Mouse (Mus musculus): ENCODE measurements around the gene Urod. TPM values are rescaled to one million over a fixed set of nuclear protein-coding genes. Genes with fewer than 3 reads are reported as not detected.

Urod gene
- total RNA-seq, 2 experiments from 2014 or later, result 63.3 to 64.2 TPM

- no peak for DNase-seq (ENCODE audit: low spot score in 2 of 2)
These were observed 5.4 kb upstream of the Urod start for GRCm38 (mm10) chr4:116999513-117000154.

- no peak for DNase-seq (ENCODE audit: low spot score in 2 of 2)
These were observed 1.6 kb upstream of the Urod start for GRCm38 (mm10) chr4:116995798-116996135.

GRCm38 (mm10) chr4:116995131-116995797, 1.1 kb upstream of the Urod start, which contains the start of gene Hectd3:
TSS of gene Hectd3 (plus strand) at chr4:116995317.
- DNase-seq (ENCODE audit: low spot score in 2 of 2), result peak; percentile 35 to 61

- peak; percentile 45 to 77 for DNase-seq (ENCODE audit: low spot score in 2 of 2)
These were observed 2.8 kb downstream of the Urod start for GRCm38 (mm10) chr4:116991366-116991765.

GRCm38 (mm10) chr4:116989731-116990130, 4.5 kb downstream of the Urod start:
- no peak for DNase-seq (ENCODE audit: low spot score in 2 of 2)

- DNase-seq (ENCODE audit: low spot score in 2 of 2), result no peak
These were observed 7.1 kb downstream of the Urod start for GRCm38 (mm10) chr4:116987122-116987456.

- peak in 1 of 2 experiments; percentile 65 for DNase-seq (ENCODE audit: low spot score in 2 of 2)
These were observed 7.7 kb downstream of the Urod start for GRCm38 (mm10) chr4:116986400-116987121.

GRCm38 (mm10) chr4:116985681-116986080, 8.5 kb downstream of the Urod start:
- DNase-seq (ENCODE audit: low spot score in 2 of 2), result no peak

- DNase-seq (ENCODE audit: low spot score in 2 of 2), result no peak
These were observed 17.7 kb downstream of the Urod start for GRCm38 (mm10) chr4:116976503-116976902.

GRCm38 (mm10) chr4:116954951-116955350, 39.3 kb downstream of the Urod start:
- DNase-seq (ENCODE audit: low spot score in 2 of 2), result no peak

- DNase-seq (ENCODE audit: low spot score in 2 of 2), result no peak
These were observed 42.6 kb downstream of the Urod start for GRCm38 (mm10) chr4:116951642-116952041.

GRCm38 (mm10) chr4:116944055-116944454, 50.2 kb downstream of the Urod start:
- DNase-seq (ENCODE audit: low spot score in 2 of 2), result no peak

GRCm38 (mm10) chr4:116942695-116943094, 51.5 kb downstream of the Urod start:
- DNase-seq (ENCODE audit: low spot score in 2 of 2), result no peak

Other genes with a start within 250 kb of the Urod start
- gene Toe1, start 186.8 kb downstream of the Urod start, total RNA-seq (2021), result 10 to 100 TPM; 15.2 to 15.9 TPM
- gene Mutyh, start 186.7 kb downstream of the Urod start, total RNA-seq (2021), result 1 to 10 TPM; 3.9 to 5.5 TPM
- 1 to 10 TPM in 1 of 2 experiments, under 1 TPM in 1; 0.57 to 1.1 TPM for gene Hpdl, start 172.7 kb downstream of the Urod start, total RNA-seq (2021)
- gene Zswim5, start 117.0 kb downstream of the Urod start, total RNA-seq (2021), result under 1 TPM; 0.34 to 0.41 TPM
- gene Hectd3, start 904 bp upstream of the Urod start, total RNA-seq (2021), result 10 to 100 TPM; 22.8 to 23.2 TPM
- gene Eif2b3, start 25.0 kb upstream of the Urod start, total RNA-seq (2021), result 10 to 100 TPM; 25.1 to 28.3 TPM
- 10 to 100 TPM; 10.4 to 12.8 TPM for gene Ptch2, start 101.7 kb upstream of the Urod start, total RNA-seq (2021)
- 1 to 10 TPM; 6.2 to 8.8 TPM for gene Btbd19, start 131.3 kb upstream of the Urod start, total RNA-seq (2021)
- under 1 TPM in 1 of 2 experiments, not detected in 1; 0.47 TPM for gene Tctex1d4, start 132.4 kb upstream of the Urod start, total RNA-seq (2021)
- 1 to 10 TPM; 2.3 to 3.6 TPM for gene Plk3, start 139.6 kb upstream of the Urod start, total RNA-seq (2021)
- 1,000 to 10,000 TPM; 1,262 to 1,321 TPM for gene Rps8, start 161.8 kb upstream of the Urod start, total RNA-seq (2021)
- gene Kif2c, start 188.2 kb upstream of the Urod start, total RNA-seq (2021), result 10 to 100 TPM in 1 of 2 experiments, 1 to 10 TPM in 1; 9.6 to 10.9 TPM